Mouse (Mus musculus): Measurements from ENCODE around the gene Gm5475. TPM values are rescaled to one million over a fixed set of nuclear protein-coding genes. Genes with fewer than 3 reads are reported as not detected.

Gm5475 gene
- polyA plus RNA-seq, 1 experiment from 2014 or later = 0.10 TPM

- no peak overlapping the region for H3K4me3 ChIP-seq
- peaks cover 29% of the 10 kb centered on the region for H3K4me1 ChIP-seq (replicated peaks)
- no peak overlapping the region for H3K27ac ChIP-seq (replicated peaks)
- no peak overlapping the region for H3K4me2 ChIP-seq
- no peak overlapping the region for H3K9ac ChIP-seq
- H3K36me3 ChIP-seq = peaks cover 13% of the 10 kb centered on the region
- H3K27me3 ChIP-seq = no peaks in the 10 kb centered on the region
- 86% methylated on average over 8 of the region's 8 CpGs for WGBS
- H3K9me3 ChIP-seq = no peaks in the 10 kb centered on the region
- ATAC-seq (ENCODE audit: low read depth) = no peak
These were observed 6.3 kb upstream of the Gm5475 start for GRCm38 (mm10) chr15:100415684-100416083.

- ATAC-seq (ENCODE audit: low read depth) = no peak
- Histone ChIP-seq H3K27me3 (no peaks in the 10 kb centered on the region), H3K27ac (replicated peaks) (no peak overlapping the region), H3K9me3 (no peaks in the 10 kb centered on the region), H3K4me2 (no peak overlapping the region), H3K9ac (no peak overlapping the region), H3K4me3 (no peak overlapping the region), H3K36me3 (no peaks in the 10 kb centered on the region), H3K4me1 (replicated peaks) (peaks cover 46% of the 10 kb centered on the region)
- WGBS = 88% methylated on average over 9 of the region's 9 CpGs
These were observed 4.0 kb upstream of the Gm5475 start for GRCm38 (mm10) chr15:100417854-100418450.

GRCm38 (mm10) chr15:100419311-100419710 lies 2.6 kb upstream of the Gm5475 start:
- no peak for ATAC-seq (ENCODE audit: low read depth)
- 75% methylated on average over 8 of the region's 8 CpGs for WGBS
- peaks cover 57% of the 10 kb centered on the region for H3K4me1 ChIP-seq (replicated peaks)
- no peak overlapping the region for H3K27ac ChIP-seq (replicated peaks)
- no peak overlapping the region for H3K4me3 ChIP-seq
- H3K27me3 ChIP-seq = peaks cover 9% of the 10 kb centered on the region
- H3K36me3 ChIP-seq = no peaks in the 10 kb centered on the region
- no peaks in the 10 kb centered on the region for H3K9me3 ChIP-seq
- no peak overlapping the region; the same call in 1 of the 2 replicates for H3K9ac ChIP-seq
- H3K4me2 ChIP-seq = no peak overlapping the region

- H3K27ac ChIP-seq (replicated peaks) = no peak overlapping the region
- H3K36me3 ChIP-seq = no peaks in the 10 kb centered on the region
- ATAC-seq (ENCODE audit: low read depth) = no peak
- 0 out of 2 replicates have a peak overlapping the region, but pooled peaks have one; percentile 13 for H3K4me2 ChIP-seq
- no peaks in the 10 kb centered on the region for H3K9me3 ChIP-seq
- peaks cover 17% of the 10 kb centered on the region for H3K27me3 ChIP-seq
- peaks cover 62% of the 10 kb centered on the region for H3K4me1 ChIP-seq (replicated peaks)
- no peak overlapping the region for H3K4me3 ChIP-seq
- H3K9ac ChIP-seq = 0 out of 2 replicates have a peak overlapping the region, but pooled peaks have one; percentile 38
- WGBS = 76% methylated on average over 9 of the region's 9 CpGs
These were observed 1.8 kb upstream of the Gm5475 start for GRCm38 (mm10) chr15:100419901-100420745.

- H3K27me3 ChIP-seq = peaks cover 28% of the 10 kb centered on the region
- WGBS = 50% methylated on average over 8 of the region's 8 CpGs
- H3K4me2 ChIP-seq = peak overlapping the region; percentile 80
- H3K36me3 ChIP-seq = no peaks in the 10 kb centered on the region
- no peaks in the 10 kb centered on the region for H3K9me3 ChIP-seq
- H3K4me1 ChIP-seq (replicated peaks) = peaks cover 58% of the 10 kb centered on the region
- H3K4me3 ChIP-seq = peak overlapping the region; percentile 91
- H3K27ac ChIP-seq (replicated peaks) = no peak overlapping the region
- no peak for ATAC-seq (ENCODE audit: low read depth)
- peak overlapping the region; percentile 97 for H3K9ac ChIP-seq
These were observed 739 bp upstream of the Gm5475 start for GRCm38 (mm10) chr15:100421059-100421757.

GRCm38 (mm10) chr15:100422476-100422875 lies 529 bp downstream of the Gm5475 start:
- H3K27me3 ChIP-seq = peaks cover 29% of the 10 kb centered on the region
- H3K4me3 ChIP-seq = peak overlapping the region; percentile 91

GRCm38 (mm10) chr15:100422899-100423860 lies 1.2 kb downstream of the Gm5475 start:
- Histone ChIP-seq H3K27ac (replicated peaks) (peak overlapping the region; percentile 52), H3K4me1 (replicated peaks) (peaks cover 55% of the 10 kb centered on the region), H3K9me3 (no peaks in the 10 kb centered on the region), H3K27me3 (peaks cover 29% of the 10 kb centered on the region), H3K9ac (peak overlapping the region; percentile 97), H3K4me3 (peak overlapping the region; percentile 91), H3K36me3 (no peaks in the 10 kb centered on the region), H3K4me2 (peak overlapping the region; percentile 80)
- WGBS = 1% methylated on average over 61 of the region's 65 CpGs
- ATAC-seq (ENCODE audit: low read depth) = peak; percentile 97

More at GRCm38 (mm10) chr15:100422476-100422875, 529 bp downstream of the Gm5475 start:
- Histone ChIP-seq H3K4me2 (peak overlapping the region; percentile 80), H3K27ac (replicated peaks) (peak overlapping the region; percentile 52), H3K36me3 (no peaks in the 10 kb centered on the region), H3K9ac (peak overlapping the region; percentile 97), H3K4me1 (replicated peaks) (peaks cover 58% of the 10 kb centered on the region), H3K9me3 (no peaks in the 10 kb centered on the region)
- peak; percentile 85 for ATAC-seq (ENCODE audit: low read depth)
- under 1% methylated on average over 43 of the region's 44 CpGs for WGBS

- H3K4me3 ChIP-seq = peak overlapping the region; percentile 91
- peaks cover 29% of the 10 kb centered on the region for H3K27me3 ChIP-seq
- no peaks in the 10 kb centered on the region for H3K9me3 ChIP-seq
- H3K27ac ChIP-seq (replicated peaks) = no peak overlapping the region
- H3K4me1 ChIP-seq (replicated peaks) = peaks cover 50% of the 10 kb centered on the region
- peak overlapping the region; percentile 80 for H3K4me2 ChIP-seq
- ATAC-seq (ENCODE audit: low read depth) = no peak
- peak overlapping the region; percentile 64 for H3K9ac ChIP-seq
- no peaks in the 10 kb centered on the region for H3K36me3 ChIP-seq
- 3% methylated on average over 14 of the region's 14 CpGs for whole genome bisulfite sequencing
These were observed 2.0 kb downstream of the Gm5475 start for GRCm38 (mm10) chr15:100423916-100424315.

GRCm38 (mm10) chr15:100424396-100425122 lies 2.6 kb downstream of the Gm5475 start, which contains the start of gene Slc11a2:
Gene Slc11a2, minus strand, starts transcription at chr15:100425072.
- Histone ChIP-seq H3K9ac (peak within 1 kb of the TSS; percentile 64), H3K36me3 (no peaks in the 10 kb centered on the region), H3K27ac (replicated peaks) (no peak within 1 kb of the TSS), H3K4me2 (peak within 1 kb of the TSS; percentile 80), H3K4me1 (replicated peaks) (peaks cover 44% of the 10 kb centered on the region), H3K4me3 (peak within 1 kb of the TSS; percentile 91), H3K9me3 (no peaks in the 10 kb centered on the region), H3K27me3 (peaks cover 29% of the 10 kb centered on the region)
- no peak for ATAC-seq (ENCODE audit: low read depth)
- WGBS = 31% methylated on average over 17 of the region's 17 CpGs

GRCm38 (mm10) chr15:100428296-100428905 lies 6.5 kb downstream of the Gm5475 start:
- no peak for ATAC-seq (ENCODE audit: low read depth)
- Histone ChIP-seq H3K27me3 (peaks cover 29% of the 10 kb centered on the region), H3K27ac (replicated peaks) (no peak overlapping the region), H3K36me3 (no peaks in the 10 kb centered on the region), H3K4me1 (replicated peaks) (peaks cover 14% of the 10 kb centered on the region), H3K4me3 (no peak overlapping the region), H3K4me2 (no peak overlapping the region), H3K9ac (no peak overlapping the region), H3K9me3 (no peaks in the 10 kb centered on the region)
- WGBS = 80% methylated on average over 13 of the region's 13 CpGs

Measured in neural tube, embryonic 13.5 days (tissue).